Mouse (Mus musculus) heart, postnatal 10 days (tissue): ENCODE data around the gene Sc5d. TPM values are rescaled to one million over a fixed set of nuclear protein-coding genes. Genes with fewer than 3 reads are reported as not detected.

Experiments
- DNase-seq, 2 experiments: peaks; one replicate each; pipeline ENCODE4 v3.0.0; 2021
- intact Hi-C: fragments of 180-260 bp; cut with DNase I; formaldehyde crosslinking; loops from one replicate; pipeline ENCODE4 v1.15.1; 2025
- total RNA-seq, 2 experiments: library from RNA; stranded (reverse); gene quantifications; 2 replicates each; pipeline ENCODE4 v1.2.3; 2021

Gene Sc5d
- 10 to 100 TPM; 13.1 to 13.9 TPM for total RNA-seq

- DNase-seq, result peak; percentile 95 to 96
- intact Hi-C loops, result no loop called here
Measured at GRCm38 (mm10) chr9:42264145-42264544, at the start of gene Sc5d. Gene Sc5d, minus strand, starts transcription at chr9:42264256.

GRCm38 (mm10) chr9:42311311-42311710 is 47.3 kb upstream of the Sc5d start:
- no peak for DNase-seq
- intact Hi-C loops, result no loop called here

GRCm38 (mm10) chr9:42303894-42304293 is 39.8 kb upstream of the Sc5d start:
- DNase-seq, result no peak
- intact Hi-C loops, result no loop called here

GRCm38 (mm10) chr9:42301082-42301633 is 37.1 kb upstream of the Sc5d start:
- intact Hi-C loops, result no loop called here
- no peak for DNase-seq

- DNase-seq, result no peak
- intact Hi-C loops, result no loop called here
Measured at GRCm38 (mm10) chr9:42296297-42296922, 32.4 kb upstream of the Sc5d start.

GRCm38 (mm10) chr9:42294131-42294530 is 30.1 kb upstream of the Sc5d start:
- no peak for DNase-seq
- intact Hi-C loops, result no loop called here

GRCm38 (mm10) chr9:42293596-42293995 is 29.5 kb upstream of the Sc5d start:
- no peak for DNase-seq
- intact Hi-C loops, result no loop called here

GRCm38 (mm10) chr9:42293051-42293450 is 29.0 kb upstream of the Sc5d start:
- no peak for DNase-seq
- intact Hi-C loops, result no loop called here

GRCm38 (mm10) chr9:42279676-42280075 is 15.6 kb upstream of the Sc5d start:
- intact Hi-C loops, result no loop called here

GRCm38 (mm10) chr9:42278046-42278445 is 14.0 kb upstream of the Sc5d start:
- intact Hi-C loops, result no loop called here
- DNase-seq, result no peak

More at GRCm38 (mm10) chr9:42279676-42280075, 15.6 kb upstream of the Sc5d start:
- no peak for DNase-seq

GRCm38 (mm10) chr9:42277606-42278005 is 13.6 kb upstream of the Sc5d start:
- intact Hi-C loops, result no loop called here
- no peak for DNase-seq

- DNase-seq, result no peak
- intact Hi-C loops, result no loop called here
Measured at GRCm38 (mm10) chr9:42277162-42277561, 13.1 kb upstream of the Sc5d start.

GRCm38 (mm10) chr9:42275761-42276145 is 11.7 kb upstream of the Sc5d start:
- no peak for DNase-seq
- intact Hi-C loops, result loop anchor here (1.0 kb wide), 1 partner anchor 276 kb away; no protein-coding TSS in a partner anchor

GRCm38 (mm10) chr9:42275027-42275760 is 11.1 kb upstream of the Sc5d start:
- intact Hi-C loops, result loop anchor here (1.0 kb wide), 1 partner anchor 276 kb away; no protein-coding TSS in a partner anchor
- peak in 1 of 2 experiments; percentile 33 for DNase-seq

GRCm38 (mm10) chr9:42273682-42274296 is 9.7 kb upstream of the Sc5d start:
- intact Hi-C loops, result no loop called here

GRCm38 (mm10) chr9:42273174-42273573 is 9.1 kb upstream of the Sc5d start:
- DNase-seq, result no peak
- intact Hi-C loops, result no loop called here

More at GRCm38 (mm10) chr9:42273682-42274296, 9.7 kb upstream of the Sc5d start:
- no peak for DNase-seq

- DNase-seq, result peak in 1 of 2 experiments; percentile 12
- intact Hi-C loops, result no loop called here
Measured at GRCm38 (mm10) chr9:42272690-42273089, 8.6 kb upstream of the Sc5d start.

GRCm38 (mm10) chr9:42271456-42271855 is 7.4 kb upstream of the Sc5d start:
- intact Hi-C loops, result no loop called here
- no peak for DNase-seq

GRCm38 (mm10) chr9:42270617-42271016 is 6.6 kb upstream of the Sc5d start:
- DNase-seq, result no peak
- intact Hi-C loops, result no loop called here

GRCm38 (mm10) chr9:42270081-42270480 is 6.0 kb upstream of the Sc5d start:
- intact Hi-C loops, result no loop called here
- DNase-seq, result no peak

GRCm38 (mm10) chr9:42268371-42268770 is 4.3 kb upstream of the Sc5d start:
- no peak for DNase-seq
- intact Hi-C loops, result no loop called here
